Mouse (Mus musculus): Measurements from ENCODE around the gene Ofd1.

The Ofd1 gene

DNA sequence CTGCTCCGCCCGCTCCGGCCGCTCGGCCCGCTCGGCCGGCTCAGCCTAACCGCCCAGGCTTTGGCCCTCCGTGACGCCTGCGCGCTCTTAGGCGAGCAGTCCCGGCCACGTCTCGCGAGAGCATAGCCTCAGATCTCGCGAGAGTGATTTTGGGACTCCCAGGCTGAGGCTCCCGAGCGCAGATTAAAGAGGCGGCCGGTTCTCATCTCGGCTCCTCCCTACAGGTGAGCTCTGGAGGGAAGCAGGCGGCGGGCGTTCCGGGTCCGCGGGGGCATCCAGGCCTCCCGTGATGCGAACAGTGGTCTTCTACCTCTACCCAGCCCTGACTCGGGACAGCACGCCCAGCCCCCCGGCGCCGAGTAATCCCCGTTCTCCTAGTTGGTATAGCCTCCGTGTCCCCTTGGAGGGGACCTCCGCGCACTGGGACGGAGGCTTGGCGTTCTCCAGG lies at the start of gene Ofd1:
Gene Ofd1, minus strand, starts transcription at position 89 of the 448 bp plus-strand sequence.
- peak; percentile 77 for DNase-seq (ENCODE audit: low read depth, low spot score)

DNA sequence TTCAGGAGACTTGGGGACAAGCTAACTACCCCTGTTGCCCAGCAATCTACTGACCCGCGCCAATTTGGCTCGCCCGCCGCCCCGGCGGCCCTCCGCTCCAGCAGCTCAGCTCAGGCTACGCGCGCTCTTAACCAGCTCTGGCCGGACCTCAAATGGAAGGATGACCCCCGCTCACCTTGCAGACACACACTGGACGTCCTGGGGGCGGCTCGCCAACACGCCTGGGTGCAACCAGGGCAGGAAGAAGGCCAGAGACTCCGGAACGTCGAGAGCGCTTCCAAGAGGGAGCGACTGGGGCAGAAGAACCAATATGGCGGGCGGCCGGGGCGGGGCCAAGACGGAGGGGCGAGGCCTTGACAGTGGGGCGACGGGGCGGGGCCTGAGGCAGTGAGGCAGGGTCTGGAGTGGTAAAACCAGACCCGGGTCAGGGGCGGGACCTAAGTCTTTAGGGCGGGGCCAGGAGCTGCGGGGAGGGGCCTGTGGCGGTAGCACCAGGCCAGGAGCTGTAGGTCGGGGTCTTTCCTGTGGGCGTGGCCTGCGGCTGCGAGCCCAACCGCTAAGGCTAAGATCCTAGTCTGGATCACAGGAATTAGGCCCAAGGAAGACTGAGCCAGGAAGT lies 39.0 kb upstream of the Ofd1 start, which contains the start of gene Rab9:
Gene Rab9, minus strand, starts transcription at position 503 of the 619 bp plus-strand sequence.
- DNase-seq (ENCODE audit: low read depth, low spot score) = peak; percentile 79

GRCm38 (mm10) chrX:166478631-166479364 lies 38.3 kb upstream of the Ofd1 start:
- no peak for DNase-seq (ENCODE audit: low read depth, low spot score)

DNA sequence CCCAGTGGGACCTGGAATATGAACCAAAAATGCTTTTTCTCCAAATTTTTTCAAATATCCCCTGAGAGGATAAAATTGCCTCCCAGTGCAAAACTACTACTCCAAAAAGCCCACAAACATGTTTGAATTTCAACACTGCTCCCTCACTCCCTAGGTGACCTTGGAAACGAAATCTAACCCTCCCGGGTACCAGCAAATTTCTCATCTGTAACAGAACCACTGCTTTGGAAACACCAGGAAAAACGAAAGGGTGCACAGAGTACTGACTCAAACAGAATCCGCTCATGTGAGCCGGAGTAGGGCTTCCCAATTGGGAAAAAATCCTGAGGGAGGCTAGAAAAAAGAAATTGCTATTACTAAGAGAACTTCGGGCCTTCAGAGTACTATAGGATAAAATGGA lies 36.9 kb upstream of the Ofd1 start:
- DNase-seq (ENCODE audit: low read depth, low spot score) = no peak

- DNase-seq (ENCODE audit: low read depth, low spot score) = no peak
These were observed 32.1 kb upstream of the Ofd1 start for GRCm38 (mm10) chrX:166472612-166473011.

DNA sequence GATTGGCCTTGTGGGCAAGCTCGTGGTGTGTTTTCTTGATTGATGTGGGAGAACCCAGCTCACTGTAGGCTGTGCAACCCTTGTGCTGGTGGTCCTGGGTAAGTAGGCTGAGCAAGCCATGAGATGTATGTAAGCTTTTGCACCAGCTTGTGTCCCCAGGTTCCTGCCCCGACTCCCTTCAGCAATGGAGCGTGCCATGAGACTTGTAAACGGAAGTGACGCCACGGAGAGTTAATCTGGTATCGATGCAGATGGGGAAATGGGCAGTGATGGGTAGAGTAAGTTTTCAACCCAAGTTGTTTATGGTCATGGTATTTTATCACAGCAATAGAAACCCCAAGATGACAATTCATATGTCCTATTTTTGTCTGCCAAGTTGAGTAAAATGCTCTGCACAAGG lies 27.8 kb upstream of the Ofd1 start:
- DNase-seq (ENCODE audit: low read depth, low spot score) = no peak

- DNase-seq (ENCODE audit: low read depth, low spot score) = no peak
These were observed 15.0 kb upstream of the Ofd1 start for GRCm38 (mm10) chrX:166455525-166455924.

DNA sequence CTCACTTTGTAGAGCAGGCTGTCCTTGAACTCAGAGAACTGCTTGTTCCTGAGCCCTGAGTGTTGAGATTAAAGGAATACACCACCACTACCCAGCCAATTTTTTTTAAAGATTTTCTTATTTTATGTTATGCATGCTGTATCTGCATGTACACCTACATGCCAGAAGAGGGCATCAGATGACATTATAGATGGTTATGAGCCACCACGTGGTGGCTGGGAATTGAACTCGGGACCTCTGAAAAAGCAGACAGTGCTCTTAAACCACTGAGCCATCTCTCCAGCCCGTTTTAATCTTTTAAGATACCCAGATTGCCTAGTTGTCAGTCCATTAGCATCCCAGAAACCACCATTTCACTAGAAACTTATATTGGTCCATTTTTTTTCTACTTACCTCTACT lies 13.8 kb upstream of the Ofd1 start:
- no peak for DNase-seq (ENCODE audit: low read depth, low spot score)

GRCm38 (mm10) chrX:166453532-166453931 lies 13.0 kb upstream of the Ofd1 start:
- no peak for DNase-seq (ENCODE audit: low read depth, low spot score)

- no peak for DNase-seq (ENCODE audit: low read depth, low spot score)
These were observed 4.0 kb upstream of the Ofd1 start for GRCm38 (mm10) chrX:166444552-166444951.

- DNase-seq (ENCODE audit: low read depth, low spot score) = no peak
These were observed 378 bp downstream of the Ofd1 start, which contains the start of gene Trappc2 for GRCm38 (mm10) chrX:166440036-166440615. Gene Trappc2 (plus strand): TSS chrX:166440574.

GRCm38 (mm10) chrX:166434812-166435211 lies 5.7 kb downstream of the Ofd1 start:
- no peak for DNase-seq (ENCODE audit: low read depth, low spot score)

- no peak for DNase-seq (ENCODE audit: low read depth, low spot score)
These were observed 24.3 kb downstream of the Ofd1 start for GRCm38 (mm10) chrX:166416196-166416595.

- no peak for DNase-seq (ENCODE audit: low read depth, low spot score)
These were observed 32.6 kb downstream of the Ofd1 start for GRCm38 (mm10) chrX:166407865-166408264.

DNA sequence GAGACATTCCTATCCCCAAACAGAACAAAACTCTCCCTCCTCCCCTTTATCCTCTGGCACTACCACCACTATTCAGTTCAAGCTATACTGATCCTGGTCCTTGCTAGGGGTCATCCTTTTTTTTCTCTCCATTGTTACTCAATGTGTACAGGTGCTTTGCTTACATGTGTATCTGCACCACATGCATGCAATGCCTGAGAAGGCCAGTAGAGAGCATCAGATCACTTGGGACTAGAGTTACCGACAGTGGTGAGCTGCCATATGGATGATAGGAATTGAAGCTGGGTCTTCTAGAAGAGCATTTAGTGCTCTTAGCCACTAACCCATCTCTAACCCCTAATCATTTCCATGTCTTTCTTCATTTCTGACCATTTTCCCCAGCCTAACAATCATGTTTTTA lies 46.8 kb downstream of the Ofd1 start:
- DNase-seq (ENCODE audit: low read depth, low spot score) = no peak

- DNase-seq (ENCODE audit: low read depth, low spot score) = no peak
These were observed 53.8 kb downstream of the Ofd1 start for GRCm38 (mm10) chrX:166386656-166387055.

GRCm38 (mm10) chrX:166384935-166385334 lies 55.6 kb downstream of the Ofd1 start:
- no peak for DNase-seq (ENCODE audit: low read depth, low spot score)

GRCm38 (mm10) chrX:166383606-166384005 lies 56.9 kb downstream of the Ofd1 start:
- DNase-seq (ENCODE audit: low read depth, low spot score) = no peak

DNA sequence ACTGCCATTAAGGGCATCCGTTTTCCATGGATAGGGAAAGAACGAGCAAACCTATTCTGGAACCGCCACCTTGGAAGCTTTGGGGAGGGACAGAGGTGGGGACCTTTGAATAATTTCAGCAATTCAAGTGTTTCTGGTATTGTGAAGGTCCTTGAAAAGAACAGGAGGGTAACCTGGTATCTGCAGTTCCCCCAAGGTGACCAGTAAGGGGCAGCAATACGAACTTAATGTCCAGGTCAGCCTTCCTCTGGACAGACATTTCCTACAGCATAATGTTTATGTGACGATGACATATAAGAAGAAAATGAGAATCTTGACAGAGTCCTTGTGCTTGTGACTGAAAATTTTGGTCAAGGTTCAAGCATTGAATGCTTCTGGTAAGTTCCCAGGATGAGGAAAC lies 61.9 kb downstream of the Ofd1 start:
- no peak for DNase-seq (ENCODE audit: low read depth, low spot score)

DNA sequence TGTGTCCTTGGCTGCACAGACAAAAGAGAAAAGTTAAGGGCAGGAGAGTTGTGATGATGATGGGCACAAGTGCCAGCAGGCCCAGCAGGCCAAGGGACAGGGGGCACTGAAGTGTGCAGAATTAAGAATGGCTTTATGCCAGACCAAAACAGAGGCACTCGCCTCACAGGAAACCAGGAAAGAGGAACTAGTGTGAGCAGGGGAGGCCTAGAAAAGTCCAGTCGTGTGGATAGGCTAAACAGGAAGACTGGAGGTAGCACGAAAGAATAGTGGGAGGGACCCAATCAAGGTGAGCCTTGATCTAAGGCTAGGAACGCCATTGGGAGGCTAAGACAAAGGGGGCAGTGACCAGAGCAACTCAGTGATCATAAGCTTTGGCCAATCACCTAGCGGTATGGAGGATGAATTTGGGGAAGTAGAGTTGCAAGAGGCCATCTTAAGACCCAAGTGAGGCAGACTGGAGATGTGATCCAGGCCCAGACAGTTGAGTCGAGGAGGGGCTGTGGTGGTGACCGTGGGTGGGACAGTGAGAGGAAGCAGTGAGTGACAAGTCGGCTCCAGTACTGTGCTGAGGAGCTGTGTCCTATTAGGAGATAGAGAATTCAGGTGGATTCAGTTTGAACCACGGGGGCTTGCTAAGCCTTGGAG lies 63.7 kb downstream of the Ofd1 start:
- no peak for DNase-seq (ENCODE audit: low read depth, low spot score)

- peak; percentile 28 for DNase-seq (ENCODE audit: low read depth, low spot score)
These were observed 74.9 kb downstream of the Ofd1 start for GRCm38 (mm10) chrX:166365458-166366213.
